Mouse (Mus musculus): ENCODE measurements around the gene Gm20388.

Gene Gm20388

GRCm38 (mm10) chr8:121544936-121545335 lies 1634.3 kb downstream of the Gm20388 start:
- DNase-seq (ENCODE audit: low read depth), result no peak

DNA sequence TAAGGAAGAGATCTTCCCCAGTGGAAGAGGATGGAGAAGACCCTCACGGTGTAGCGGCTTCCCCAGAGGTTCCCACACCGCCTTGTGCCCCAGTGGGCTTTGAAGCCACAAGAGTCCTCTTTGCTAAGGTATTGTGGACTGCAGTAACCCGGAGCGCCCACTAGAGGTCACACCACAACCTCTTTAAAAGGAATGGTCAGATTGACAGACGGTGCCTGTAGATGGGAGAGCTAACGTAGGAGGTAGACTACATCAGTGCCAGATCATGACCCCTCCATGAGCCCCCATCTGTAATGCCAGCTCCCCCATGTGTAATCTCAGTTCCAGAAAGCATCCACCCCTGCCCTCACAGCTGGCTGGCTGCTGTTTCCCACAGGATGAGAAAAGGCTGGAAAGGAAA lies 1636.5 kb downstream of the Gm20388 start:
- DNase-seq (ENCODE audit: low read depth), result peak; percentile 89

DNA sequence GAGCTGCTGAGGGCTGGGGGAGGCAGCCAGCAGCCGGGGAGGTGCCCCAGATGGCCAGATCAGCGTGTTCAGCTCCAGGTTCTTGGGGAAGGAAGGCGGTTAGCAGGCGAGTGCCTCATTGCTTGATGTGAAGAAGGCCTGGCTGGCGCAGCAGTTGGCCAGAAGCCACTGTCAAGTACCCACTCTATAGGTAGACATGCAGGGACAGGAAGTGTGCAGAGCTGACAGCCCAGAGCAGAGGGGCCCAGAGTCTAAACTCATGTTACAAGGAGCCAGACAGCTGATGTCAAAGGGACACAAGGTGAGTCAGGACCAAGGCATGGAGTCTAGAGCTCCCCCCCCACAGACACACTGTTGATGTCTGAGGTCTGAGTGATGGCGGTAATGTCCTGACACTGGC lies 1639.4 kb downstream of the Gm20388 start:
- DNase-seq (ENCODE audit: low read depth), result no peak

DNA sequence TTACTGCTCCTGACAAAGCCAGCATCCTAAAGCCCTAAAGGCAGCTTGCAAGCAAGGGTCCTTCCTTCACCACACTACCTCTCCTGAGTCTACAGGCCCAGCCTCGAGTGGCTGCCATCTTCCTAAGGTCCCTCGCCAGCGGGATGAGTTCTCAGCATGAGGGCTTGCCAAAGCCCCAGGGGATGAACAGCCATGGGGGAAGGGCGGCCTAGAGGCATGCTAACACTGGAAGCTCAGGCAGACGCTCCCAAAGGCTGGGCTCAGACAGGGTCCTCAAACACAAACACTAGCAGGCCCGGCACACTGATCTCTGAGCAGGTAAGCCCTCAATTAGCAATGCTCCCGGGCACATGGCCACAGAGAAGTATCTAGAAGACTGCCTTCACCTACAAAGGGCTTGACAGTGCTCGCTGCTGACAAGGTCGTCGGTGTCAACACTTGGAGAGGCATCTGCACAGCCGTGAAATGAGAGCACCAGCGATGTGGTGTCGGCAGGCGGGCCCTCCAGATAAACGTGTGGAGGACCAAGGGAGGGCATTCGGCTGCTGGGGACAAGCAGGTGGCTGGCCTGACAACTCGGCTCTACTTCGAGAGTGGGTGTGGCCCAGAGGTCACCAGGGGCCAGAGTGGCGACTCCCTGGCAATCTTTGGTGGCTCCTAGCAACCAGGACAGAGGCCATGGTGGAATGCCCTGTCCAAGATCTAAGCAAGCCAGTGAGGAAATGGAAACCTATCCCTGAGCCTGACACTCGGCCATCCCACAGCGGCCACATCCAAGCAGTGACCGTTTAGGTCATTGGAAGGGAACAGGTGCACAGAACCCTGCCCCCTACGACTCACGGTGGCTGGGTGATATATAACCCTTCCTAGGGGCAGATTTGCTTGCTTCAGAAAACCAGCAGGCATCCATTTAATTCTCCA lies 1640.7 kb downstream of the Gm20388 start:
- DNase-seq (ENCODE audit: low read depth), result no peak

GRCm38 (mm10) chr8:121552506-121552905 lies 1641.9 kb downstream of the Gm20388 start:
- no peak for DNase-seq (ENCODE audit: low read depth)

DNA sequence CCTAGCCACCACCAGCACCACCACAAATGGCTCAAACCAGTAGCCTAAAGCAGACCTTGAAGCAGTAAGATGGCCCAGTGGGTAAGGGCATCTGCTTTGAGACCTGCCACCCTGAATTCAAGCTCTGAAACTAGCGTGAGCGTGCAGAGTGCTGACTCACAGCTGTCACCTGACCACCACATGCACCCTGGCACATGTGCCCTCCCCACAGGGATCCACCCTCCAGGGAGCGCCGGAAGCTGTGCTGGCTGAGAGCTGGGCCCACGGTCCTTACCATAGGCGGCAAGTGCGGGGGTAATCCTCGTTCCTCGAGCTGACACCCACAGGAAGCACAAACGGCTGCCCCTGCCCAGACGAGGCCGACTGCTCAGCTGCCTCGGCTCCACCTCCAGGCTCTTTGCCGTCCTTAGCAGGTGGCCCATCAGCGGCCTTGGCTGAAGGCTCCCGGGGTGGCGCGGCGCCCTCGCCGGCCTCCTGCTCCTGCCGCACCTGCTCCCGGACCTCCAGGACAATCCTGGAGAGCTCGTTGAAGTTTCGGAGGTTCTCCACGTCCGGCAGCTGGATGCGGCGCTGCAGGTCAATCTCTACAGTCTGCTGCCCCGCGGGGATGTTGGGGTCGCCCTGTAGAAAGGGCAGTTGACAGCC lies 1643.3 kb downstream of the Gm20388 start:
- no peak for DNase-seq (ENCODE audit: low read depth)

GRCm38 (mm10) chr8:121557746-121558145 lies 1647.1 kb downstream of the Gm20388 start:
- DNase-seq (ENCODE audit: low read depth), result no peak

- DNase-seq (ENCODE audit: low read depth), result no peak
Measured at GRCm38 (mm10) chr8:121558538-121558937, 1647.9 kb downstream of the Gm20388 start.

GRCm38 (mm10) chr8:121559801-121560200 lies 1649.2 kb downstream of the Gm20388 start:
- no peak for DNase-seq (ENCODE audit: low read depth)

GRCm38 (mm10) chr8:121560432-121561100 lies 1649.9 kb downstream of the Gm20388 start:
- no peak for DNase-seq (ENCODE audit: low read depth)

GRCm38 (mm10) chr8:121561636-121562345 lies 1651.2 kb downstream of the Gm20388 start:
- DNase-seq (ENCODE audit: low read depth), result no peak

GRCm38 (mm10) chr8:121562941-121563351 lies 1652.3 kb downstream of the Gm20388 start:
- DNase-seq (ENCODE audit: low read depth), result no peak

GRCm38 (mm10) chr8:121563701-121564100 lies 1653.1 kb downstream of the Gm20388 start:
- DNase-seq (ENCODE audit: low read depth), result no peak

- no peak for DNase-seq (ENCODE audit: low read depth)
Measured at GRCm38 (mm10) chr8:121568321-121568720, 1657.7 kb downstream of the Gm20388 start.

DNA sequence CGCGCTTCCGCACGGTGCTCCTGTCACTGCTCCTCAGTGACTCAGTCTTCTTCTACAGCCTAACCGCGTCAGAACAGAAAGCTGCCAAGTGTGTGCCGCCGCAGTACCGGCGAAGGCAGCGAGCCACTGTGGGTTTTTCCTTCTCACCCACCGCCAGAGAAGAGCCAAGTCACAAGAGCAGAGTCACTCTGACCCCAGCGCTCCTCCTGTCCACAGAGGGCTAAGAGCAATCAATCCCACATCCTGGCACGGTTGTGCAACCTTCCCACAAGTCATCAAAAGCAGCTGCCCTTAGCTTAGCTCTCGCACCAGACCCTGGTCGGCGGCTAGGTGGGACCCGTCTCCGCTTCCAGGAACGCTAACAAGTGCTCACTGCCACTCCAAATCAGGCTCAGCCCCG lies 1659.7 kb downstream of the Gm20388 start:
- peak; percentile 16 for DNase-seq (ENCODE audit: low read depth)

- no peak for DNase-seq (ENCODE audit: low read depth)
Measured at GRCm38 (mm10) chr8:121570801-121571200, 1660.2 kb downstream of the Gm20388 start.

- no peak for DNase-seq (ENCODE audit: low read depth)
Measured at GRCm38 (mm10) chr8:121572121-121572520, 1661.5 kb downstream of the Gm20388 start.

- peak; percentile 72 for DNase-seq (ENCODE audit: low read depth)
Measured at GRCm38 (mm10) chr8:121573275-121573674, 1662.6 kb downstream of the Gm20388 start.

GRCm38 (mm10) chr8:121575661-121576060 lies 1665.0 kb downstream of the Gm20388 start:
- DNase-seq (ENCODE audit: low read depth), result peak; percentile 58

- peak; percentile 27 for DNase-seq (ENCODE audit: low read depth)
Measured at GRCm38 (mm10) chr8:121577751-121578675, 1667.4 kb downstream of the Gm20388 start.

Measured in NIH3T3 (cell line).